Mouse (Mus musculus): Measurements from ENCODE around the gene Rps6ka5. TPM values are rescaled to one million over a fixed set of nuclear protein-coding genes. Genes with fewer than 3 reads are reported as not detected.

Rps6ka5 gene
- total RNA-seq (2023), result 10 to 100 TPM; 30.0 to 30.9 TPM

GRCm38 (mm10) chr12:100726651-100727050 is at the start of gene Rps6ka5:
TSS of gene Rps6ka5 (minus strand) at chr12:100726983.

DNA sequence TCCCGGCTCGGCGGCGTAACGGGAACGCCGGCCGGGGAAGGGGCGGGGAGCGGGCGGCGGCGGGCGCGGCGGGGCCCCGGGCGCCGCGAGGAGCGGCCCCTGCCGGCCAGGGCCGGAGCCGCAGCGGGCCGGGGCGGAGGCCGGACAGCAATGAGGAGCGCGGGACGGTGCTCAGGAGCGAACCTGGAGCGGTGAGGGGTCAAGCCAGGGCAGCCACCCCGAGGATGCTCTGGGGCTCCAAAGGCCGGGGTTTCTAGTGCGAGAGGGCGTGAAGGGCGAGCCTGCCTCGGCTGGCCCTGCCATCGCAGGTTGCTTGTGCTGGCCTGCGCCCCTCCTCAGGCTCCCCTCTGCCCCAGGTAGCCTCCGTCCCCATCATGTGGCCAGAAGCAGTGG is 206.0 kb downstream of the Rps6ka5 start, which contains the start of gene Ttc7b:
Gene Ttc7b (minus strand): TSS at position 33 of the 393 bp plus-strand sequence.

Other genes starting within 250 kb of the Rps6ka5 start
- 10 to 100 TPM; 61.5 to 68.9 TPM for gene Ttc7b, start 206.2 kb downstream of the Rps6ka5 start, total RNA-seq (2023)
- gene Dglucy, start 52.1 kb upstream of the Rps6ka5 start, total RNA-seq (2023), result 10 to 100 TPM; 22.1 to 35.4 TPM
- 1 to 10 TPM; 1.1 to 1.5 TPM for gene Gpr68, start 181.2 kb upstream of the Rps6ka5 start, total RNA-seq (2023)